Mouse (Mus musculus) embryonic fibroblast, embryonic 13.5 days (primary cell): ENCODE measurements around the gene Lrrc4.

Experiments used
- CTCF ChIP-seq: IDR thresholded peaks from 2 replicates; pipeline ENCODE4 v1.5.1; 2011; ENCODE audit warnings: mild to moderate bottlenecking, control low read depth, low read length, moderate library complexity, borderline replicate concordance; ENCODE audit not compliant: insufficient read depth
- POLR2A ChIP-seq: IDR thresholded peaks from 2 replicates; pipeline ENCODE4 v1.6.1; 2011; ENCODE audit warnings: low read depth, mild to moderate bottlenecking, control low read depth, low read length, moderate library complexity

GRCm38 (mm10) chr6:28836600-28836999, 5.1 kb upstream of the Lrrc4 start:
- TF ChIP-seq CTCF (no peak), POLR2A (no peak)
